Mouse (Mus musculus) embryonic fibroblast, embryonic 13.5 days (primary cell): ENCODE data around the gene Gm49673.
"Not testable (repeated sequence)": the region's sequence is repeated elsewhere in the genome, so short reads cannot be mapped to it uniquely, and the experiment has no call there.

Experiments used
- CTCF ChIP-seq: IDR thresholded peaks from 2 replicates; pipeline ENCODE4 v1.5.1; 2011; ENCODE audit warnings: mild to moderate bottlenecking, control low read depth, low read length, moderate library complexity, borderline replicate concordance; ENCODE audit not compliant: insufficient read depth
- POLR2A ChIP-seq: IDR thresholded peaks from 2 replicates; pipeline ENCODE4 v1.6.1; 2011; ENCODE audit warnings: low read depth, mild to moderate bottlenecking, control low read depth, low read length, moderate library complexity

- TF ChIP-seq POLR2A, CTCF: not testable (repeated sequence)
These were observed 46.9 kb downstream of the Gm49673 start for GRCm38 (mm10) chr17:8100405-8101296.
